Mouse (Mus musculus) intestine, embryonic 16.5 days (tissue): ENCODE results near the gene Ssmem1. TPM values are rescaled to one million over a fixed set of nuclear protein-coding genes. Genes with fewer than 3 reads are reported as not detected.

Experiments used
- ATAC-seq: fragments of 200-750 bp; cut with Nextera tagmentation; 2 replicates; pipeline ENCODE4 v1.8.0; 2017; ENCODE audit warnings: moderate TSS enrichment, moderate library complexity
- H3K27ac ChIP-seq: fragments of 300-500 bp; sonication (generic); 2 replicates; pipeline ENCODE4 v1.5.1; 2014; ENCODE audit warnings: mild to moderate bottlenecking, low read length
- H3K27me3 ChIP-seq: fragments of 300-500 bp; sonication (generic); replicated peaks from 2 replicates; pipeline ENCODE4 v1.6.1; 2014; ENCODE audit warnings: low read length, control low read depth, mixed read lengths; ENCODE audit not compliant: control insufficient read depth, insufficient read depth
- H3K36me3 ChIP-seq: fragments of 300-500 bp; sonication (generic); 2 replicates; pipeline ENCODE4 v1.6.1; 2014; ENCODE audit warnings: low read length, control low read depth; ENCODE audit not compliant: control insufficient read depth, insufficient read depth
- H3K4me1 ChIP-seq: fragments of 300-500 bp; sonication (generic); 2 replicates; pipeline ENCODE4 v1.6.1; 2014; ENCODE audit warnings: low read length, control low read depth, mixed read lengths; ENCODE audit not compliant: control insufficient read depth, insufficient read depth
- H3K4me2 ChIP-seq: fragments of 300-500 bp; sonication (generic); 2 replicates; pipeline ENCODE4 v1.6.1; 2014; ENCODE audit warnings: low read depth, low read length, control low read depth
- H3K4me3 ChIP-seq: fragments of 300-500 bp; sonication (generic); 2 replicates; pipeline ENCODE4 v1.5.1; 2014; ENCODE audit warnings: mild to moderate bottlenecking, low read length
- H3K9ac ChIP-seq: fragments of 300-500 bp; sonication (generic); 2 replicates; pipeline ENCODE4 v1.6.1; 2014; ENCODE audit warnings: low read depth, low read length
- H3K9me3 ChIP-seq: fragments of 300-500 bp; sonication (generic); 2 replicates; pipeline ENCODE4 v1.6.1; 2016; ENCODE audit warnings: low read length, control low read depth; ENCODE audit not compliant: control insufficient read depth
- WGBS: fragments of 180-500 bp; shearing (Covaris S2); extraction: QIAGEN DNeasy Blood & Tissue Kit; methylation state at CpG from one replicate; pipeline ENCODE4 v1.1.7; 2014; 5-methylcytosine and 5-hydroxymethylcytosine counted together
- polyA plus RNA-seq: library from polyadenylated mRNA; unstranded; fragments of >200 nt; fragmentation: Nextera tagmentation; extraction: Ambion mirVana; gene quantifications from 2 replicates; pipeline ENCODE4 v1.2.1, GENCODE M21; 2015

Ssmem1 gene
- polyA plus RNA-seq, 1 experiment from 2014 or later: not detected

- Histone ChIP-seq H3K27me3 (no peaks in the 10 kb centered on the region), H3K9me3 (no peaks in the 10 kb centered on the region), H3K9ac (no peak overlapping the region), H3K4me3 (no peak overlapping the region), H3K36me3 (no peaks in the 10 kb centered on the region), H3K4me1 (no peaks in the 10 kb centered on the region), H3K4me2 (no peak overlapping the region), H3K27ac (no peak overlapping the region)
- ATAC-seq: no peak
- WGBS: 83% methylated on average over 4 of the region's 4 CpGs
Observed at GRCm38 (mm10) chr6:30562132-30562531, 52.5 kb downstream of the Ssmem1 start.

GRCm38 (mm10) chr6:30563575-30563974 lies 53.9 kb downstream of the Ssmem1 start:
- Histone ChIP-seq H3K4me1 (no peaks in the 10 kb centered on the region), H3K27me3 (no peaks in the 10 kb centered on the region), H3K36me3 (no peaks in the 10 kb centered on the region), H3K27ac (no peak overlapping the region), H3K4me3 (no peak overlapping the region), H3K9ac (no peak overlapping the region), H3K9me3 (no peaks in the 10 kb centered on the region), H3K4me2 (no peak overlapping the region)
- 54% methylated on average over 6 of the region's 6 CpGs for WGBS
- ATAC-seq: peak; percentile 72

- no peaks in the 10 kb centered on the region for H3K27me3 ChIP-seq
- WGBS: 86% methylated on average over 6 of the region's 6 CpGs
- H3K4me3 ChIP-seq: no peak overlapping the region
- no peak for ATAC-seq
- no peaks in the 10 kb centered on the region for H3K9me3 ChIP-seq
- no peak overlapping the region for H3K9ac ChIP-seq
- H3K4me1 ChIP-seq: no peaks in the 10 kb centered on the region
- H3K36me3 ChIP-seq: no peaks in the 10 kb centered on the region
- H3K27ac ChIP-seq: no peak overlapping the region
- H3K4me2 ChIP-seq: no peak overlapping the region
Observed at GRCm38 (mm10) chr6:30564051-30564450, 54.4 kb downstream of the Ssmem1 start.

GRCm38 (mm10) chr6:30568069-30568468 lies 58.4 kb downstream of the Ssmem1 start, which contains the start of gene Cpa4:
Cpa4 (plus strand) TSS chr6:30568369.
- WGBS: 70% methylated on average over 5 of the region's 5 CpGs
- Histone ChIP-seq H3K4me1 (peaks cover 2% of the 10 kb centered on the region; the same call in 1 of the 2 replicates), H3K9me3 (no peaks in the 10 kb centered on the region), H3K27me3 (no peaks in the 10 kb centered on the region), H3K4me2 (no peak within 1 kb of the TSS), H3K27ac (no peak within 1 kb of the TSS), H3K4me3 (no peak within 1 kb of the TSS), H3K36me3 (no peaks in the 10 kb centered on the region), H3K9ac (no peak within 1 kb of the TSS)
- no peak for ATAC-seq

- no peak overlapping the region for H3K9ac ChIP-seq
- ATAC-seq: no peak
- no peaks in the 10 kb centered on the region for H3K9me3 ChIP-seq
- no peak overlapping the region for H3K4me2 ChIP-seq
- H3K27ac ChIP-seq: no peak overlapping the region
- H3K4me1 ChIP-seq: peaks cover 2% of the 10 kb centered on the region; the same call in 1 of the 2 replicates
- no peaks in the 10 kb centered on the region for H3K27me3 ChIP-seq
- 74% methylated on average over 10 of the region's 10 CpGs for WGBS
- no peak overlapping the region for H3K4me3 ChIP-seq
- no peaks in the 10 kb centered on the region for H3K36me3 ChIP-seq
Observed at GRCm38 (mm10) chr6:30569331-30569730, 59.7 kb downstream of the Ssmem1 start.

Other genes starting within 250 kb of the Ssmem1 start
- gene Ube2h, start 205.3 kb upstream of the Ssmem1 start, polyA plus RNA-seq: 30.2 and 30.7 TPM in 2 replicates
- 38.0 and 38.8 TPM in 2 replicates for gene Zc3hc1, start 118.8 kb upstream of the Ssmem1 start, polyA plus RNA-seq
- gene Klhdc10, start 108.0 kb upstream of the Ssmem1 start, polyA plus RNA-seq: 10.0 and 11.6 TPM in 2 replicates
- 33.0 and 34.0 TPM in 2 replicates for gene Tmem209, start 66 bp upstream of the Ssmem1 start, polyA plus RNA-seq
- 399 and 443 TPM in 2 replicates for gene Cpa2, start 31.7 kb downstream of the Ssmem1 start, polyA plus RNA-seq
- gene Cpa4, start 58.5 kb downstream of the Ssmem1 start, polyA plus RNA-seq: 0.39 and 0.58 TPM in 2 replicates
- gene Cpa5, start 101.2 kb downstream of the Ssmem1 start, polyA plus RNA-seq: not detected in 2 replicates
- 358 and 408 TPM in 2 replicates for gene Cpa1, start 129.4 kb downstream of the Ssmem1 start, polyA plus RNA-seq
- gene Cep41, start 183.9 kb downstream of the Ssmem1 start, polyA plus RNA-seq: 6.2 and 6.6 TPM in 2 replicates
- gene Mest, start 213.7 kb downstream of the Ssmem1 start, polyA plus RNA-seq: 558 and 560 TPM in 2 replicates